Comparison of ENCODE assay signal across 16 mouse cellular contexts in the genomic region with DNA sequence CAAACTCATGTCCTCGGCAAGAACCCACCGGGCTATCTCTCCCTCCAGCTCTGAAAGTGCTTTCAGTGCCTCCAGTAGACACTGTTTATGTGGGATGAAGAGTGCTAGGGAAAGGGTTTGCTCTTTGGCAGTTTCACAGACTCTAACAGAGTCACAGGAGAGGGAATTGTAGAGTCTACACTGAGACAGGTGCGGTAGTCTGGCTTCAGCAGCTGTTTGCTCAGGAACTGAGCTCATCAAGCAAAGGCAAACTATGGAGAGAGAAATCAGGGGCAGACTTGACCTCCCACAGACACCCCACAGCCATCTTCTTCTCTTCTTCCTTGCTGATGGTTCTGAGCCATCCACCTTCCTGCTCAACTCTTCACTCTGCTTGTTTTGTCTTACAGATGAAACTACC.
"Had no signal": no experiment of that assay in that cellular context is flagged by ENCODE, and none has a peak within 500 bp of the region (broad histone marks: within the 10 kb centered on the region; RNA-seq: fewer than 3 reads in every experiment).

No protein-coding gene starts in this region.

- H3K4me2 ChIP-seq: neural tube, embryonic 13.5 days; neural tube, embryonic 15.5 days; stomach, embryonic 15.5 days had no signal

- H3K9ac ChIP-seq: neural tube, embryonic 13.5 days; neural tube, embryonic 15.5 days; stomach, embryonic 15.5 days had no signal

- H3K4me1 ChIP-seq: neural tube, embryonic 13.5 days; neural tube, embryonic 15.5 days; stomach, embryonic 15.5 days had no signal

- H3K36me3 ChIP-seq: neural tube, embryonic 13.5 days; neural tube, embryonic 15.5 days; stomach, embryonic 15.5 days had no signal

- H3K27me3 ChIP-seq: neural tube, embryonic 13.5 days; neural tube, embryonic 15.5 days; stomach, embryonic 15.5 days had no signal

- H3K4me3 ChIP-seq: neural tube, embryonic 13.5 days; neural tube, embryonic 15.5 days; stomach, embryonic 15.5 days had no signal

- H3K27ac ChIP-seq: neural tube, embryonic 13.5 days; neural tube, embryonic 15.5 days; stomach, embryonic 15.5 days; stomach, postnatal 0 days had no signal

- H3K9me3 ChIP-seq: neural tube, embryonic 13.5 days; neural tube, embryonic 15.5 days; stomach, embryonic 15.5 days had no signal

- DNase-seq: retina, postnatal 1 day; right cerebral cortex, adult 18-20 months; right cerebral cortex, postnatal 14 days; right cerebral cortex, postnatal 25 days; right cerebral cortex, postnatal 4 days; spleen, adult 18-20 months; thymus, adult 18-20 months; thymus, adult 2 months; thymus, postnatal 14 days; thymus, postnatal 25 days; thymus, postnatal 36 days; thymus, postnatal 4 days had no signal
